Mouse (Mus musculus) brain, embryonic 14.5 days (tissue): ENCODE measurements around the gene Rhot2.

Experiments used
- CTCF ChIP-seq: fragments of 200-500 bp; IDR thresholded peaks from 2 replicates; pipeline ENCODE4 v1.5.1; 2012; ENCODE audit warnings: inconsistent platforms, mild to moderate bottlenecking, moderate library complexity, borderline replicate concordance; ENCODE audit not compliant: insufficient read depth, insufficient read length; ENCODE audit errors: extremely low read depth
- POLR2A ChIP-seq: fragments of 200-500 bp; IDR thresholded peaks from 2 replicates; pipeline ENCODE4 v1.6.1; 2012; ENCODE audit warnings: mild to moderate bottlenecking, inconsistent platforms, borderline replicate concordance; ENCODE audit not compliant: poor library complexity, insufficient read depth, insufficient read length, severe bottlenecking; ENCODE audit errors: extremely low read depth

DNA sequence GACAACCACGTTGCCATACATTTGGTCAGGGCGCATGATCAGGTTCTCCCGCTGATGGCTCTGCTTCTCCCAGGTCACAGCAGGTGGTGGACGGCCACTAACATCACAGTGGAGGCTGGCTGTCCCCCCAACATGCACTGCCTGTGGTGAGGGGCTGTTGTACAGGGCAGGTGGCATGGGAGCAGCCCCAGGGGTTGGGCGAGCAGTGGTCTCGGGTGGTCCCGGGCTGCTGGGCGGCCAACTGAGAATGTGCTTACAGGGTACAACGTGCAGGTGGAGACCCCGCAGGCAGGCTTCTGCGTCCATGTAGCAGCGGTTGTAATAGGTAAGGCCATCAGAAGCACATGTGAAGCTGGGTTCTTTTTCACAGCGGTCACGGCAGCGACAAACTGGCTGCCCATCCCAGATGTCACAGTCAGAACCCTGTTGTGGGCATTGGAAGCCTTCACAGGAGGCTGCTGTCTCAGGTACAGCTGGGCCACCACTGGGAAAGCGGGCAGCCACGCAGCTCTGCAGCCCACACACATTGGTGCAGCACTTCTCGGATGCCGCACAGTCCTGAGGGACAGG is 34.0 kb upstream of the Rhot2 start:
- TF ChIP-seq CTCF (no peak), POLR2A (no peak)
